Mouse (Mus musculus) cortical plate, adult 2 months (tissue): ENCODE data around the gene Tmprss11d.

ENCODE experiments used
- CTCF ChIP-seq: fragments of 200-500 bp; IDR thresholded peaks from 2 replicates; pipeline ENCODE4 v1.5.1; 2011; ENCODE audit warnings: mild to moderate bottlenecking, control low read depth, low read length; ENCODE audit not compliant: insufficient read depth; ENCODE audit errors: extremely low read depth
- POLR2A ChIP-seq: fragments of 200-500 bp; IDR thresholded peaks from 2 replicates; pipeline ENCODE4 v1.6.1; 2011; ENCODE audit warnings: mild to moderate bottlenecking, low read length, control low read depth; ENCODE audit not compliant: insufficient read depth; ENCODE audit errors: extremely low read depth

DNA sequence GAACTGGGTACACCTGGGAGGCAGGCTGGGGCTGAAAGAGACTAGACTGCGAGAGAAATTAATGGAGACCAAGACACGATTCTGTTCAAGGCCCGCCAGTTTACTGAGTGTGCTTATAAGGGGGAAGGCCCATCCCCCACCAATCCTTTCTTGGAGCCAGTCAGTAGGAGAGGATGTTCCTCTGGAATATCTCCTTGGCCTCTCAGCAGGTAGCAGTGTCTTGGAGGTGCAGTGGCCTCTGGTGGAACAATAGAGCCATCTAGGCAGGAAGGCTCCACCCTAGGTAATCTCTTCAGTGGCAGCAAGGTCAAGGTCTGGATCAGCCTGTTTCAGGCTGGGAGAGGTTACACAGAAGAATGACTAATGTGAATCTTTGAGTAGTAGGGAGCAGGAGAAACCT, 34.0 kb upstream of the Tmprss11d start:
- TF ChIP-seq CTCF (no peak), POLR2A (no peak)
